Mouse (Mus musculus) ES-E14 (cell line): ENCODE data around the gene Cacna2d2. TPM values are rescaled to one million over a fixed set of nuclear protein-coding genes. Genes with fewer than 3 reads are reported as not detected.

Experiments used
- DNase-seq: peaks from one replicate; pipeline ENCODE4 v3.0.0-alpha.2; 2013; ENCODE audit warnings: low read depth, low spot score
- H3K27ac ChIP-seq: 2 replicates; pipeline ENCODE4 v1.5.1; 2012; ENCODE audit warnings: low read depth, mild to moderate bottlenecking, low read length, moderate library complexity, mixed read lengths; ENCODE audit not compliant: poor library complexity, insufficient read depth, severe bottlenecking
- H3K36me3 ChIP-seq: 2 replicates; pipeline ENCODE4 v1.6.1; 2012; ENCODE audit warnings: mild to moderate bottlenecking, low read length, moderate library complexity, mixed read lengths; ENCODE audit not compliant: control insufficient read depth, poor library complexity, insufficient read depth, severe bottlenecking
- H3K4me1 ChIP-seq, 2 experiments: fragments of 150-350 bp in 1 of 2; sonication (generic) in 1 of 2; 2 replicates each; pipeline ENCODE4 v1.6.1; 2012; ENCODE audit warnings: low read length in 2 of 2, mild to moderate bottlenecking in 1 of 2, mixed read lengths in 1 of 2; ENCODE audit not compliant: control insufficient read depth in 2 of 2, insufficient read depth in 2 of 2, poor library complexity in 1 of 2
- H3K4me3 ChIP-seq, 2 experiments: fragments of 150-350 bp in 1 of 2; sonication (generic) in 1 of 2; 2 replicates each; pipeline ENCODE4 v1.5.1; 2012; ENCODE audit warnings: low read length in 2 of 2, low read depth in 1 of 2, mild to moderate bottlenecking in 1 of 2, mixed read lengths in 1 of 2; ENCODE audit not compliant: insufficient read depth in 1 of 2, poor library complexity in 1 of 2, severe bottlenecking in 1 of 2
- H3K9ac ChIP-seq: 2 replicates; pipeline ENCODE4 v1.6.1; 2012; ENCODE audit warnings: low read depth, mild to moderate bottlenecking, low read length, mixed read lengths; ENCODE audit not compliant: poor library complexity, insufficient read depth, severe bottlenecking
- H3K9me3 ChIP-seq: fragments of 150-350 bp; sonication (generic); 2 replicates; pipeline ENCODE4 v1.6.1; 2012; ENCODE audit warnings: low read depth, mild to moderate bottlenecking, low read length; ENCODE audit not compliant: control insufficient read depth, insufficient read depth
- CHD2 ChIP-seq: IDR thresholded peaks from 2 replicates; pipeline ENCODE4 v1.6.1; 2014; ENCODE audit warnings: mild to moderate bottlenecking, low read depth, low read length, inconsistent platforms
- HCFC1 ChIP-seq: IDR thresholded peaks from 2 replicates; pipeline ENCODE4 v1.6.1; 2012; ENCODE audit warnings: low read length, inconsistent platforms, borderline replicate concordance; ENCODE audit not compliant: insufficient read depth
- MAFK ChIP-seq: IDR thresholded peaks from 2 replicates; pipeline ENCODE4 v1.6.1; 2014; ENCODE audit warnings: mild to moderate bottlenecking, low read depth, low read length, inconsistent platforms; ENCODE audit not compliant: insufficient read depth
- ZC3H11A ChIP-seq: IDR thresholded peaks from 2 replicates; pipeline ENCODE4 v1.6.1; 2012; ENCODE audit warnings: low read depth, mild to moderate bottlenecking, inconsistent platforms, low read length, borderline replicate concordance
- ZNF384 ChIP-seq: IDR thresholded peaks from 2 replicates; pipeline ENCODE4 v1.6.1; 2012; ENCODE audit warnings: low read depth, low read length, inconsistent platforms
- in situ Hi-C, 2 experiments: fragments of 600-800 bp; cut with MboI; formaldehyde crosslinking; loops; one replicate each; pipeline ENCODE4 v1.15.1; 2025; ENCODE audit warnings: low sequenced_read_pairs in 2 of 2, inconsistent platforms in 1 of 2; ENCODE audit not compliant: unreplicated experiment in 2 of 2
- total RNA-seq: library from RNA; depleted of rRNA; stranded (reverse); fragments of 300-350 nt; gene quantifications from 2 replicates; pipeline ENCODE4 v1.2.3, GENCODE M21; 2012

Gene Cacna2d2
- total RNA-seq, 1 experiment: 0.85 TPM

GRCm38 (mm10) chr9:107551890-107552355 is 152.5 kb downstream of the Cacna2d2 start:
- no peak for TF ChIP-seq CHD2
- no peak for TF ChIP-seq HCFC1
- no peak for TF ChIP-seq MAFK
- no peak for TF ChIP-seq ZC3H11A
- no peak for TF ChIP-seq ZNF384
- Histone ChIP-seq H3K4me3 (peak overlapping the region; percentile 60 to 61), H3K9ac (peak overlapping the region; percentile 42), H3K4me1 (peaks cover 0 to 19% of the 10 kb centered on the region in 2 experiments; a peak in 1 of 4 replicates), H3K9me3 (no peaks in the 10 kb centered on the region), H3K36me3 (no peaks in the 10 kb centered on the region; the same call in 1 of the 2 replicates), H3K27ac (no peak overlapping the region)
- in situ Hi-C loops: no loop called here
- DNase-seq: no peak

- H3K4me3 ChIP-seq: peak overlapping the region in 1 of 2 experiments; percentile 61; a peak in 1 of 4 replicates
- TF ChIP-seq HCFC1 (no peak), ZNF384 (no peak), CHD2 (no peak), MAFK (no peak), ZC3H11A (no peak)
- H3K9ac ChIP-seq: no peak overlapping the region
- H3K4me1 ChIP-seq: peaks cover 0 to 14% of the 10 kb centered on the region in 2 experiments; a peak in 1 of 4 replicates
- H3K27ac ChIP-seq: no peak overlapping the region
- peaks cover 9% of the 10 kb centered on the region for H3K36me3 ChIP-seq
- DNase-seq: no peak
- H3K9me3 ChIP-seq: no peaks in the 10 kb centered on the region
- in situ Hi-C loops: no loop called here
These were observed 153.4 kb downstream of the Cacna2d2 start for GRCm38 (mm10) chr9:107552690-107553393.

GRCm38 (mm10) chr9:107553541-107554318 is 154.3 kb downstream of the Cacna2d2 start:
- H3K4me3 ChIP-seq: peak overlapping the region; percentile 61 to 67
- H3K4me1 ChIP-seq: peaks cover 0 to 14% of the 10 kb centered on the region in 2 experiments; a peak in 1 of 4 replicates
- in situ Hi-C loops: no loop called here
- peaks cover 12% of the 10 kb centered on the region for H3K36me3 ChIP-seq
- TF ChIP-seq MAFK (no peak), ZC3H11A (no peak), CHD2 (no peak), HCFC1 (no peak), ZNF384 (no peak)
- no peaks in the 10 kb centered on the region for H3K9me3 ChIP-seq
- peak overlapping the region; percentile 69 for H3K9ac ChIP-seq
- DNase-seq: no peak
- H3K27ac ChIP-seq: peak overlapping the region; percentile 4; the same call in 1 of the 2 replicates

- Histone ChIP-seq H3K4me3 (peak overlapping the region; percentile 64 to 80), H3K4me1 (peaks cover 0 to 13% of the 10 kb centered on the region in 2 experiments; a peak in 1 of 4 replicates), H3K9ac (peak overlapping the region; percentile 81), H3K27ac (peak overlapping the region; percentile 57), H3K36me3 (peaks cover 16% of the 10 kb centered on the region), H3K9me3 (no peaks in the 10 kb centered on the region)
- peak; percentile 94 for DNase-seq
- in situ Hi-C loops: no loop called here
- TF ChIP-seq ZC3H11A (no peak), HCFC1 (0 out of 2 replicates have a peak, but pooled peaks have one; percentile 37)
These were observed 155.0 kb downstream of the Cacna2d2 start for GRCm38 (mm10) chr9:107554319-107554825.
